Mouse (Mus musculus) lung, postnatal 25 days (tissue): Measurements from ENCODE around the gene Opcml.

Experiments
- DNase-seq: peaks from one replicate; pipeline ENCODE4 v3.0.0; 2022; ENCODE audit warnings: low spot score

The Opcml gene

DNA sequence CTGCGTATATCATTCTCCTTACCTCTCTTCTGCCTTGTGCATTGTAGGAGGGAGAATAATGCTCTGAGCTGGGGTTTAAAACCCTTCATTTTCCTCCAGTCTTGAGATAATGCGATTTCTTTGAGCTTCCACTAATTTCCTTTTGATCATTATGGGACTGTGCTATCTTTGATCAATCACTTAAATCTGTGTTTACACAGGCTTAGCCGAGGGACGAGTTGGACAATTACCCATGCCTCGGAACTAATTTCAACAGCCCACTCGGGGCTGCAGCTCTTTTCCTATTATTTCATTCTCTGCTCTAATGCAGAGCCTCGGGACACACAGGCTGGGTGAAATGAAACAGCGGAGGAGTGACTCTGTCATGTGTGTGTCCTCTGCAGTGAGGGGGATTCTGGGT is 220.9 kb downstream of the Opcml start:
- no peak for DNase-seq

DNA sequence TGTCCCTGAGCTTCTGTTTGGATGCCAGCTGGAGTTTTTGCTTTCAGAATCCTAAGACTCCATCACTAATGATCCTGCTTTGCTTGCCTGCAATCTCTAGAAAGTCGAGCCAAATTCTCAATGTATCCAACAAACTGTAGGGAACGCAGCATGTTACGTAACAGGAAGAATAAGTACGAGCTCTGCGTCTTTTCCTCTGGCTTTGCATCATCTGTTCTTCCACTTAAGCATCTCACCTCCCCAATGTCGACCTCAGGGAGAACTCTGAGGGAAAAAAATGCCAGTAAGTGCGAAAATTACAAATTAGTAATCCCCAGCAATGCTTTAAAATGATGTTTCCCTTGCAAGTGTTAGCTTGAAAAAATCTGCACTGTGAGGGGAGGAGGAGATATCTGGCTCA is 222.1 kb downstream of the Opcml start:
- no peak for DNase-seq

DNA sequence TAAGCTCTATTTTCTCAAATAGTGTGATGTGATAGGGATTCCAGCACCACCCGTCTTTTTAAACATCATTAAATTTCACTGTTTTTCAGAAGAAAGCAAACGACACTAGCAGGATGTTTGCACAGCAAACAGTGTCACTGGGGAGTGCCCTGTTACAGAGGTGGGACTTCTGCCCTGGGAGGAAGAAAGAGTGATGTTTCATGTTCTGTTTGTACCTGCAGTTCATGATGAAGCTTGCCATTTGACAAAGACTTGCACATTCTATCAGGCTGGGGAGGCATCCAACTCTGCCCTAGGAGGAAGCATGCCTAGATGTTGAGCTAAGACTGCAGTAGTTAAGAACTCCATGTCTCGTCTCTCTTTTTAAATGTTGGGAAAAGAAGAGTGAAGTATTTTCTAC is 222.6 kb downstream of the Opcml start:
- no peak for DNase-seq

DNA sequence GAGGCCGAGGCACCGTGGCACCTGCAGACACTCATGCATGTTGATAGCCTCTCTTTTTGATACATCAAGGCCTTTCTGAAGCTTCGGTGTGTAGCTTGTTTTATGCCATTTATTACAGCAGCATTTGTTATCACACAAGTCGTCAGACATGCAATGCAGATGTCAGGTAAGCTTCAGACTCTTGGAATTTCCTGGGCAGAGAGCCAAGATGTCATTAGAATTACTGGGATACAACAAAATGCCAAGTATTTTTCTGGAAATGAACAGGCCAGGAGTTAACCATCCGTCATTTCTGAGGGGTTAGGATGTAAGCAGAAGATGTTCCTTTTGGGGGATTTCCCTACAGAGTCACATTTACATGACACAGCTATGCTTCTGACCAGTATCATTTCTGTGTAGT is 237.6 kb downstream of the Opcml start:
- DNase-seq, result no peak

DNA sequence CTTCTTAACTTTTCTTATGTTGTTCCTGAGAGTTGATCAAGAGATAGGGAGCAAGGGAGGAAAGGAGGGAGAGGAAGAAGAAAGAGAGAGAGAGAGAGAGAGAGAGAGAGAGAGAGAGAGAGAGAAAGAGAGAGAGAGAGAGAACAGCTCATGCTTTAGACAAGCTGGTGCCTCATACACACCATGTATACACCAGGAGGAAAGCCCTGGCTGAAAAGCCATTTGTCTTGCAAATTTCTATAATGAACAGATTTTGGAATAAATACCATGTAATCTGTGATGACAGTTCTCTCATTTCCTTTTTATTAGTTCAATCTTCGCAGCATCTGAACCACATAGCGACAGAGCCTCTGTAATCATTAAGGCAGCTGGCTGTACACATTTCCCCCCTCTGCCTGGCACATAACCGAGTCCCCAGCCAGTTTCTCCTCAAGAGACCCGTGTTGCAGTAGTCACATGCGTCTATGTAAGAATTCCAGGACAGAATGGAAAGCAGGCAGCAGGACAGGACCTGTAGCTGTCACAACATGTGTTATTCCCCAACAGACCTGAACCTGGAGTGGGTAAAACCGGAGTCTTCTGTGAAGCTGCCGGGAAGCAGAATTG is 238.3 kb downstream of the Opcml start:
- no peak for DNase-seq

DNA sequence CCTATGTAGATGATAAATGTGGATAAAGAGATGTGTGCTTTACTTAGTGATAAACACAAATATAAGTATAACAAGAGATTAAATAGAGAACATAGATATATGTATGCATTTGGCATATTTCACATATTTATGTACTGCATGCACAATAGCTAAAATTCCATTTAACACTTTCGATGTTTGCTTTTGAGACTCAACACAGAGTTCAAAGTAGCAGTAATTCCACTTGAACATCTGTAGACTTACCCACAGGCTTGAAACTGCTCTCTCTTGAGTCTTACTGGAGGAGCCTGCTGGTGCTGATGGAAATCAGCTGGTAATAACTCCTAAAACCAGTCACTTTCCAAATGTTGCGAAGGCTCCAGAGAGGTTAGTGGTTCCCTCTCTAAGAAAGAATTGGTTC is 258.6 kb downstream of the Opcml start:
- DNase-seq, result no peak

DNA sequence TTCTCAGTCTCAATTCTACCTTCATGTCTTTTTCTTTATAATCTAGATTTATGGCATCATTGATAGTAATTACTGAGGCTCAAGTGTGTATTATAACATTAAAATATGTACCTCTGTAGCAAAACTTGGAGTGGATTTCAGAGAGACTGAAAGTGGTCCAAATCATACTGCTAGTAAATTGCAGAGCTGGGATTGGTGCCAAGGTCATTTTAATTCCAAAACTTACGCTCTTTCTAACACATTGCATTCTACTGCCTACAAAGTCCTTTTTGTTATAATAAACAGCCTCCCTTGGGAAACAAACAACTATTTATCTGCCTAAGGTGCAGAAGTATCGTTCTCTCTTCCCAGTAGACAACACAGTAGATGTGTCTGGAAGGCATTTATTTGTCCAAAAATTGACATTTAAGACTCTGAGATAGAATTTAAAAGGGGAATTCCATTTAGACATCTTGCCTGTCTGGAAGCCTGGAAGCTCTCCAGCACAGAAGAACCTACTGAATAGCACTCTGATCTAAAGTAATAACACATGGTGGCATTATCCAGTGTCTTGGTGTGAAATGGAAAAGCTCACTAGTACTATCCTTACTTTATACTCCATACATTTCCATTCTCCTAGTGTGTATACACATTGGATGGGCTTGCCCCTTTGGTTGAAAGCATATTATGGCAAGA is 266.7 kb downstream of the Opcml start:
- DNase-seq, result no peak

DNA sequence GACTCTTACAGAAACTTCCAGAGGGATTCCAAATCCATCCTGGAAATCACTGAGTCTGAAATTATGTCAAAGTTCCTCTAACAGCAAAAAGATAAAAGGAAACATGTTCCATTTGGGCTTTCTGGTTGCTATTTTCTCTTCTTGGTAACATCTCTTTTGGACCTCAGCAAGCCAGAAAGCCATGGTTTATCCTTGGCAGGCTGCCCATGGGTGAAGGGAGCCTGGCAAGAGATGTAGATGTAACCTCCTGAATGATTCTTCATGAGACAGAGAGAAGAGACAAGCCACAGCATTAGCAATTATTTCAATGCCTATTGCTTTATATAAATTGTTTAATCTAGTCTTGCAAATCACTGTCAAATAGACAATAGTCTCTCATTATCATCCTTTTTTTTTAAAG is 274.6 kb downstream of the Opcml start:
- no peak for DNase-seq

DNA sequence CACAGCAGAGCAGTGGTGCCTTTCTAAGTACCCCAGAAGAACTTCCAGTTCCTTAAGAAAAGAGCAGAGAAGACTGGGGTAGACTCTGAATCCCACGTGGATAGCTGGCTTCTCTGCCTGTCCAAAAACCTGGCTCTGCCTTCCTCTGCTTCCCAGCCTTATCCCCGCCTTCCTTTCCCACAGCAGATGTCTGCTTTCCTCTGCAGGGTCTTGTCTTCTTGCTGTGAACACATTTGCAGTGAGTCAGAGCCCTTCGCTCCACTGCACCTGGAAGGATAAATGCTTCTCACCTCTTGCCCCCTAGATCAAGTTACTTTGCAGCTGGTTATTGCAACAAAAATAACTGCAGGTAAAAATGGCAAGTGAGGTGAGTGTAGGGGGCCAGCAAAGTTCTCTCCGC is 290.1 kb downstream of the Opcml start:
- DNase-seq, result no peak

DNA sequence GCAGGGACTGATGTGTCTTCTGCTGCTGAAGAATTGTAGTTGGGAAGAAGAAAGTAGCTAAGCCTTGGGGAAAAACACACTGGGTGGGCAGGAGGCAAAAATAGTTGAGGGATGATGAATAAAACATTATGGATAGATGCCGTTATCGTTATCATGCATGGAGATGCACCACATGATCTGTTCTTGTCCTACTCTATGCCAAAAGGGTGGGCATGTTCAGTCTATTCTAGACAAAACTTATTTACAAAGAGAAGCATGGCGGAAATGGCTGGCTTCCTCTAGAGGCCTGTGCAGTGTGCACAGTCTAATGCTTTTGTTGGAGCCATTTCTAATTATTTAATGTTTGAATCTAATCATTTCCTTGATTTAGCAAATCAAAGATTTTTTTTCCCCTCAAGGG is 293.2 kb downstream of the Opcml start:
- no peak for DNase-seq

DNA sequence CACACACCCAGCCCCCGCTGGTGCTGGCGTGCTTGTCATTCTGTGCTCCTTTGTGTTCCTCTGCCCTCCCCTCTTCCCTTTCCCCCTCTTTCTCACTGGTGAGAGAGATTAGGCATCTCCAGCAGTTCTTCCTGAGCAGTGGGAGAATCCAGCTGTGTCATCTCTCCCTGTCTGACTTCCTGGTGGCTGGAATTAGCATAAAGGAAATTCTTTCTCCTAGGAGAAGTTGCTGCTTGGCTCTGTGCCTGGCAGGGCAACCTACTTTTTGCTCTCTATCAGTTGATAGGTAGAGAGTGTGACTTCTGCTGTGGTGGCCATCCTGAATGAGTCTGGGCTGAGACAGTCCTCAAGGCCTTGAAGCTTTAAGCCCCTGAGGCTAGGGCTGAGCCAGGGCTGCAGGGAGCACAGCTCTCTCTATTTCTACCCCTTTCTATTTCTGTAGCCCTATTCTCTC is 293.7 kb downstream of the Opcml start:
- DNase-seq, result no peak

DNA sequence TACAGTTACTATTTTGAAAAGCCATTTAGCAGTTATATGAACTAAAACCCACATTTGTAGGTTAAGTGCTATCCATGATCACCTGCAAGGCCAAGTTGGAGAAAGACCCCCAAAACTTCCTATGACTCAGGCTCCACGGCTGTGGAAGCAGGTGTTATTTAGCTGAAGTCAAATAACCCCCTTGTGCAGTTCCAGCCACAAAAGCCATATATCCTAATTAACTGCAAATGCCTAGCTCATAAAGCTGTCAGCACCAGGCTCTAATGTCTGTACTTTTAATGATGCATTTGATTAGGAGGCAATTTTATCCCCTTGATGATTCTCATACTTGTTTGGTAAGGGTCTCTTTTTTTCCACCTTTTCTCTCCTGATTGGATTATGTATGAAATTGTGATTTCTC is 300.8 kb downstream of the Opcml start:
- no peak for DNase-seq

DNA sequence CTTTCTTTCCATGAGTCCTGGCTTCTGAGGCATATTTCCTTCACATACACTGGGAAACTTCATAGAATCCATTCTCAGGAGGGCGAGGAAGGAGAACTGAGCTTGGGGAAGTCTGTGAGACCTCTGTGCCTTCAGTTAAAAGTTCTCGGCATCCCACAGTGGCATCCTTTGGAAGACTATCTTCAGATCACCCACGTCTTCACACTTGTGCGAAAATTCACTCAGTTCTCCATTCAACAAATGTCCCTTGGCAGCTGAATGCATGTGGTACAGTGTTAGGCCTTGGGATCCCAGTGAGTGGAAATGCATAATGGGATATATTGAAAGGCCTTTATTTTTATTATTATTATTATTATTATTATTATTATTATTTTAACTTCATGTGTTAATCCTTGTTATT is 304.1 kb downstream of the Opcml start:
- no peak for DNase-seq

DNA sequence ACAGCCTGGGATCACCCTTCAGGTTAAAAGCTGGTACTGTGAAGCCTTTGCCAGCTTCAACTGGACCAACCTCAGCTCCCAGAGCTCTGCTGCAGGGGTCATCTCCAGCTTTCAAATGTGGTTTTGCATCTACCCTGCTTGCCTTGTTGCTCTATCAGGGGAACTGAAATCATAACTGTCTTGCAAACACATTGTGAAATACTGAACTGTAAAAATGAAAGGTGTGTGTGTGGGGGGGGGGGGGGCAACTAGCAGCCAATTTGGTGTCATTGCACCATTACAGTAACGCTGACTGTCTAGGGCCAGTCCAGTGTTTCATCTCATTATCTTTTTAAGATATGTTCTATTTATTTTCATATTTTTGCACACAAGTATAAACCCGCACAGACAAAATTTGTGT is 305.6 kb downstream of the Opcml start:
- no peak for DNase-seq

DNA sequence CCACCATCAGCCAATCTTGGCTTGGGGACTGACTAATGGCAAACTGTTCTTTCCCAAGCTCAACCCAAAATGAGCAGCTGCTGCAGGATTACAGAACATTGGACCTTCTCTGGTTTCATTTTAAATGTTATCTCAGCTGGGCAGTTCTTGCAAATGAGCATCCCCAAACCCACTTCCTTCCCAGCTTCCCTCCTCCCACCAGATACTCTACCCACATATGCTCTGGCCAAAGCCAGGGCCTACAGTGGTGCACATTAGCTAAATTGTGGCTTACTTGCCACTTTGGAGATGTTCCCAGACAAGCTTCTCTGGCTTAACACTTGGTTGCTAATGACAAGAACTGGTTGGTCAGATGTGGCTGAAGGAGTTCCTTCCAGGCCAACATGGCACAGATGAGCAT is 311.4 kb downstream of the Opcml start:
- DNase-seq, result no peak

DNA sequence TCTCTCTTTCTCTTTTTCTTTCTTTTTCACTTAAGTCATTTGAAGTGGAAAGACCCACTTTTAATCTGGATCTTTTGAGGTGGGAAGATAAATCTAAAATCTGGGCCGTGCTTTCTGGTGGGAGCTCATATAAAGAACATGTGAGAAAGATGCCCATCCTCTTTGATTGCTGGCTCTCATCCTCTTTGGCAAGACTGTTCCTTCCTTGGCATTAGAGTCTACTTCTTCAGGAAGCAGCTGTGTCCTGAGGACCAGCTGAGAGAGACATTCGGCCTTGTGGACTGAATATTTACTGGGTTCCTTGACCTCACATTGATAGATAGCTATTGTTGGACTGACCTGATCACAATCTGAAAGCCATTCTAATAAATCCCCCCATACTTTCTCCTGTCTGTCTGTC is 331.3 kb downstream of the Opcml start:
- DNase-seq, result peak; percentile 2

DNA sequence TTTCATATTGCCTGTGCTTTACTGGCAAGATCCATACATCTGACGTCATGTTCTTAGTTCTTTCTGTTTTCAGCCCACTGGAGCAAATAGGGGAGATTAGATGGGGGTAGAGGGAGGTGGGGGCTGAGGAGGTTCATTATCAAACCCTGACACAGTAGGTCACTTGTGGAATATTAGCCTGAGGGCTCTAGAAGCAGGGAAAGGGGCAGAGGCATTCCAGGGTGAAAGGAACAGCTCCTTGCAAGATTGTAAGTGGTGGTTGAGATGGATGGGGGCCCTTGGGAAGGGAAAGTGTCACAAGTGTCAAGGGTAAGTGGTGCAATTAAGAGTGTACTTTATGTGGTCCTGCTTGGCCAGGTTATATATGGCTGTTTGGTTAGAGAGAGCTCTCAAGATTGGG is 338.2 kb downstream of the Opcml start:
- no peak for DNase-seq

DNA sequence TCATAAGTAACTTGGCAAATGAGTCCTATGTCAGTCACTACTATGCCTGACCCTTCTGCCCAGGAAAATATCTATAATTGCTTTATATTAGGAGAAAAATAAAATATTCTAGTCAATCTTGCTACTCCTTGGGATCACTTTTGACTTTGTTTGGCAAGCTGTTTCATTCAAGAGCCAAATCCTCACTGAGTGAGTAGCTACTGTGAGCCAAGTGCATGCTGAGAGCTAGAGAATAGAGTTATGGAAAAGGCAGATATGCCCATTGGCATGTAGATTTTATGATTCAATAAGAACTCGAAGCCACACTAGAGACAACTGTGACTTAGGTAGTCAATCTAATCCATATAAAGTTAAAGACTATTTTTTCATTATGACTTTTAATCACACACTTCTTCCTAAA is 340.9 kb downstream of the Opcml start:
- no peak for DNase-seq

DNA sequence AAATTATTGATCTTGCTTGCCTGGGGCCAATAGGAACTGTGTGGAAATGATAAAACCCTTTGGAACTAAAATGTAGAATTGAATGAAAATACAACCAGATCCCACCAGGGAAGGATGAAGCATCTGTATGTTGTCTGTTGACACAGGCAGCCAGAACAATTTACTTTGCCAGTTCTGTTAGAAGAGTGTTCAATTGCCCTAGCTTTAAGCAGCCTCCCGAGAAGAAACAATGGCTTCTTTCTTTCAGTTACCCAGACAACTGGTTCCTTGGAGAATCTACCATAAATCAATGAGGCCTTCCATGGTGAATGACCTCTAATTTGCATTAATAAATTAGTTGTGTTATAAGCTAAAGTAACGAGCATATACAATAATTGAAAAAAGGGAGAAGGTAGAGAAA is 346.0 kb downstream of the Opcml start:
- no peak for DNase-seq

DNA sequence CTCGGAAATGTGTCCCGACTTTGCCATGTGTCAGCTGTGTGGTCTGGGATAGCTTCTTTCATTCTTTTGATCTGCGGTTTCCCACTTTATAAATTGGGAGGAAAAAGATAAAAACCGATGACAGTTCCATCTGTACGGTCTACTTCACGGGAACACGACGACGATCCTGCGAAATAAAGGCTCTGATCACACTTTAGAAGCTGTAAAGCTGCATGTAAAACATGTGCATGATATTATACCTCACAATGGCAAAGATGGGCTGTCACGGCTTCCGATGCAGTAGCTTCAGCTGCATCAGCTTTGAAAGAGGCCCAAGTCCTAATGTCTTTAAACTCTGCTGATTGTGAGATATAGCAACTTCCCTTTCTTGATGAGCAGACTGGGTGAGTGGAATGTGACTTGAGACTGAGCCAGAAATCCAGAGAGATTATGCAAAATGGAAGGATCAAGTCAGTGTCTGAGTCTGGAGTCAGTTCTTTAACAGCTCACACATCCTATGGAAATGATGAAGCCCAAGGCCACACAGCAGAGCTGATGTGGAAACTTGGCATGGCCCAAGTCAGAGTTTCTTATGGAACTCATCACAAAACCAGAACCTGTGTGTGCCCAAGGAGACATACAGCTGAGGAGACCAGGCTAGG is 349.5 kb downstream of the Opcml start:
- no peak for DNase-seq

DNA sequence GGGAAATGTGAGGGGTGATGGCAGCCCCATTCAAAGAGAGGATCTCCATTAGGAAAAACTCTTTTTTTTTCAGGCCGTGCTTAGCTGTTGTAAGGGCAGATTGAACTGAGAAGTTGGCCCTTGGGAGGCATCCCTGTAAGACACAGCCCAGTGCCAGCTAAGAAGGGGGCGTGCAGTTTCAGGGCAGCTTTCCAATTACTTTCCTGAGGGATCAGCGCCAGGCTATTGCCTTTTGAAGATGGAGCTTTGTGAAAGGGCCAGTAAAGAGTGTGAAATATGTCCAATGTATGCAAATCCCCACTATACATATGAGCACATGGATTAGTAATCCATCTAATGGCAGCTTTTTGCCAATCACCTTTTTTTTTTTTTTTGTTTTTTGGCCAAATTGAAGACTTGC is 358.9 kb downstream of the Opcml start:
- no peak for DNase-seq

DNA sequence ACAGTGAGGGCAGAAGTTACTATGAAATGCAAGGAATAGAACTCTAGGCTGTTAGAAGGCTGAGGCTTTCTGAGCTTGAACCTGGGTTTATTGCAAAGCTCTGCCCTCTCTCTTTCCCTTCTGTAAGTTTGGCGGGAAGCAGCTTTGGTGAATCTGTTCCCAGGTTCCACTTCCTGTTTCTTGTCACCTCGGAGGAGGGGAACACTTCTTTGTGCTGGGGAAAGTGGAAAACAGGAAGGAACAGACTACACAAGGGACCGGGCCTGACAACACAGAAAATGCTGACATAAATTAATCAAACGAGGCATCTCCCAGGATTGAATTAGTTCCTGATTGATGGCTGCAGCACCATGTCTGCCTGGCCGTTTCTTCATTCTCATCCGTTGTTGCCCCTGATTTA is 363.2 kb downstream of the Opcml start:
- no peak for DNase-seq

DNA sequence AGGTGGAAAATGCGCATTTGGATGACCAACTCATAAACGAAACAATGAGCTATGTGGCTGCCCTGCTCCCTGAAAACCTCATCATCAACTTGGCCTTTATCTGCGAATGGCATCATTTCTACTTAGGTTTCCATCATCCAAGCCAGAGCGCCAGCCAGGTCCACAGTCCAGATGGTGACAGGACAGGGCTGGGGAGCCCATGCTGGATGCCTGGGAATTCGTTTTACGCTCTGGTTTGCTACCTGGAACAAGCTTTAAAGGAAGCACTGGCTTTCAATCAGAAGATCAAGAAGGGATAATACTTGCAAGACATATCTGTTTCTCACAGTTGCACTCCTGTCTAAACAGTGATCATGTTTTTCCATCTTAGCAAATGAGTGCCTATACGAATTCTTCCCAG is 366.5 kb downstream of the Opcml start:
- no peak for DNase-seq

DNA sequence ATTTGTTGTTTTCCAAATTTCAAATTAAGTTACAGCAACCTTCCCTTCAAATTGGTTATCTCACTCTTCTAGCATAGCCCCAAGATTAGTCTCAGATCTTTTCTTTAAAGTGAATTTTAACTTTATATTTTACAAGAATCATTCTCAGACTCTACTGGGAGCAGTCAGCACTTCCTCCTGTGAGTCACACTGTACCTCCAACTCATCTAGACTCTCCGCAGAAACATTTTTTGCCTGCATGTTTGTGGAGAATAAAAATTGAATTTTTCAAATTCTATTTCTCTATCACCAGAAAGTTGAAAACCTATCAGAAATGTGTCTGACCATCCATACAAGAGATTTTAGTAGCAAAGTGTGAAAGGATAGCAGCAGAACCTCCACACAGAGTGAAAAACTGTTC is 370.4 kb downstream of the Opcml start:
- no peak for DNase-seq
